Mouse (Mus musculus): ENCODE data around the gene Rab44. TPM values are rescaled to one million over a fixed set of nuclear protein-coding genes. Genes with fewer than 3 reads are reported as not detected.
A peak's percentile ranks its signal among the peaks of the same experiment; 100 is the strongest.

Rab44 gene
- polyA plus RNA-seq, 1 experiment from 2014 or later = 0.26 TPM

DNA sequence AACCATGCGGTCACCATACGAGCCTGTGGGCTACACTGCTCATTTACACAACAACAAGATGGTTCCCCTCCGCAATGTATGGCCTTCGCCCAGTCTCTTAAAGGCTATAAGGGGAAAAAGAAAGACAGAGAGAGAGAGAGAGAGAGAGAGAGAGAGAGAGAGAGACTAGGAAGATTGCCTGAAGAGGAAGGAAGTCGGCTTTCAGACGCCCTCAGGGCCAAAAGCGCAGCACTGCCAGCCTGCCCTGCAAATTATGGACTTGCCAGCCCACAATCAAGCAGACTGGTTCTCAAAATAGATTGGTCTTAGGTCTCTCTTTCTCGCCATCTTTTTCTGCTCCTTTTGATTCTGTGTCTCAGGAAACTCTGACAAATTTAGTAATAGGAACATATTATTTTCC is 37.7 kb upstream of the Rab44 start:
- WGBS = 87% methylated on average over 8 of the region's 8 CpGs
- Histone ChIP-seq H3K4me2 (replicated peaks; ENCODE audit: low read depth, low read length) (no peak overlapping the region), H3K36me3 (ENCODE audit: insufficient read depth, low read length) (no peaks in the 10 kb centered on the region)

DNA sequence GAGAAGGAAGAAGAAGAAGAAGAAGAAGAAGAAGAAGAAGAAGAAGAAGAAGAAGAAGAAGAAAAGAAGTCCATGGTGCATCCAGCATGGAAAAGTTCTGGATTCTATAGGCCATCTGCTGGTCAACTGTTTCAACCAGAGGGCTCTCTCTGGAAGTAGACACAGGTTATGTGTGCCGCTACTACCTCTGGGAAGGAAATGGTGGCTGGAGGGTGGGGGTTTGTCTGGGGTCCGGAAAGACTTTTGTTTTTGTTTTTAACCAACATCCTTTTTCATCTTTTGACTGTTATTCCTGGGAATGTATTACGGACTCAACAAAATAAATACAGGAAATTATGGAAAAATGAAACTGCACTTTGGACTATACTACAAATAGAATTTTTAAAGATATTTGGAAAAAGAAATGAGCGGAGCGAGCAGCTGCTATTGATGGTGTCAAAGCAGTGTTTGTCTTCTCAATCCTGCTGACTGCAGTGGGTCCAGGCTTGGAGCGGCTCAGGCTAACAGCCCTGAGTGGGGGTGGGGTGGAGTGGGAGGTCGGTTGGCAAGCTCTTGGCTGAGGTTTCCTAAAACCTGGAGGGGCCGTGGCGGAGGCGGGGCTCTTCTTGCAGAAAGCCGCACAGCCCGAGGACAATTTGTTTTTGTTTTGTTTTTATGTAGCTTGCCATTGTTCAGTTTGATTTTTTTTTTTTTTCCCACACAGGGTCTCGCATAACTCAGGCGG is 36.0 kb upstream of the Rab44 start:
- no peak for ATAC-seq (ENCODE audit: low FRiP score, low TSS enrichment)
- WGBS = 18% methylated on average over 14 of the region's 14 CpGs
- no peaks in the 10 kb centered on the region for H3K27me3 ChIP-seq (ENCODE audit: insufficient read depth, low read length)
- peak overlapping the region; percentile 55 for H3K4me2 ChIP-seq (replicated peaks; ENCODE audit: low read depth, low read length)
- H3K4me1 ChIP-seq (ENCODE audit: insufficient read depth, low read length) = peaks cover 38% of the 10 kb centered on the region
- H3K9ac ChIP-seq (replicated peaks; ENCODE audit: low read length) = peak overlapping the region; percentile 37; the same call in 1 of the 2 replicates
- no peaks in the 10 kb centered on the region for H3K36me3 ChIP-seq (ENCODE audit: insufficient read depth, low read length)
- peak overlapping the region; percentile 34 for H3K4me3 ChIP-seq (ENCODE audit: low read length)
- no peak overlapping the region for H3K27ac ChIP-seq (ENCODE audit: low read length)
- no peaks in the 10 kb centered on the region for H3K9me3 ChIP-seq (ENCODE audit: low read length)

More for the DNA sequence above, 37.7 kb upstream of the Rab44 start:
- Histone ChIP-seq H3K27ac (ENCODE audit: low read length) (no peak overlapping the region), H3K4me3 (ENCODE audit: low read length) (no peak overlapping the region), H3K9ac (replicated peaks; ENCODE audit: low read length) (no peak overlapping the region), H3K27me3 (ENCODE audit: insufficient read depth, low read length) (no peaks in the 10 kb centered on the region), H3K9me3 (ENCODE audit: low read length) (no peaks in the 10 kb centered on the region), H3K4me1 (ENCODE audit: insufficient read depth, low read length) (peaks cover 45% of the 10 kb centered on the region)
- no peak for ATAC-seq (ENCODE audit: low FRiP score, low TSS enrichment)

DNA sequence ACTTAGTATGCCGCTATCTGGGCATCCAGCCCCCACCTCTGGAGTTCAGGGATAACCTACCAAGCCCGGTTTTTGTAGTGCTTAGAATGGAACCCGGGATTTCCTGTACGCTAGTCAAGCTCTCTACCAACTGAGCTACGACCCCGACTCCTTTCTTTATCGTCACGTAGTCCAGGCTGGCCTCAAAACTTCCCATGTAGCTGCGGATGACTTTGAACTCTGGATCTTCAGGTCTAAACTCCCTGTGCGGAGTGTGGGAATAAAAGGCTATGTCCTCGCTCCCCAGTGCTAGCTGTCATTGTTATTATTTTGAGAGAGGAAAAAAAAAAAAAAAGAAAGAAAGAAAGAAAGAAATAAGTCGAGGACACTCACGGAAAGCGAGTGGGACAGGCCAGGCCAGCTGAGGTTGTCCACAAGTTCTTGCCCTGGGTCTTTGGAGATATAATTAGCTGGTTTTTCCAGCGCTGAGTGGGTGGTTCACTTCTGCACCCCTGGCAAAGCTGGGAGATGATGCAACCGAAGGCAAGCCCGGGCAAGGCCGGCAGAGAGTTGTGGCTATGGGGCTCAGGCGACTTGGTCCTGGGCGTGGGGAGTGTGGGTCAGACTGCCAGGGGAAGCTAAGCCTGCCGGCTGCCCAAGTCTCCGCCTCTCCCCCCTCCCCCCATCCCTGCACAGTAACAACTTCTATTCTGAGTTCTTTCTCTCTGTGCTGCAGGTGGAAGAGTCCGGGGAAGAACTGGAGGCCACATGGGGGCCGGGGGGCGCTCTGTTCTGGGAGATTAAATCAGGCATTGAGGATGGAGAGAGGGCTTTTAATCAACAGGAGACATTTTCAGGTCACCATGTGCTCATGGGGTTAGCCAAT is 35.2 kb upstream of the Rab44 start:
- 12% methylated on average over 24 of the region's 25 CpGs for WGBS
- Histone ChIP-seq H3K27me3 (ENCODE audit: insufficient read depth, low read length) (no peaks in the 10 kb centered on the region), H3K4me3 (ENCODE audit: low read length) (peak overlapping the region; percentile 34), H3K4me1 (ENCODE audit: insufficient read depth, low read length) (peaks cover 31% of the 10 kb centered on the region), H3K36me3 (ENCODE audit: insufficient read depth, low read length) (no peaks in the 10 kb centered on the region), H3K9me3 (ENCODE audit: low read length) (no peaks in the 10 kb centered on the region), H3K27ac (ENCODE audit: low read length) (no peak overlapping the region), H3K4me2 (replicated peaks; ENCODE audit: low read depth, low read length) (peak overlapping the region; percentile 55), H3K9ac (replicated peaks; ENCODE audit: low read length) (peak overlapping the region; percentile 37; the same call in 1 of the 2 replicates)
- ATAC-seq (ENCODE audit: low FRiP score, low TSS enrichment) = 0 out of 2 replicates have a peak, but pooled peaks have one; percentile 59

DNA sequence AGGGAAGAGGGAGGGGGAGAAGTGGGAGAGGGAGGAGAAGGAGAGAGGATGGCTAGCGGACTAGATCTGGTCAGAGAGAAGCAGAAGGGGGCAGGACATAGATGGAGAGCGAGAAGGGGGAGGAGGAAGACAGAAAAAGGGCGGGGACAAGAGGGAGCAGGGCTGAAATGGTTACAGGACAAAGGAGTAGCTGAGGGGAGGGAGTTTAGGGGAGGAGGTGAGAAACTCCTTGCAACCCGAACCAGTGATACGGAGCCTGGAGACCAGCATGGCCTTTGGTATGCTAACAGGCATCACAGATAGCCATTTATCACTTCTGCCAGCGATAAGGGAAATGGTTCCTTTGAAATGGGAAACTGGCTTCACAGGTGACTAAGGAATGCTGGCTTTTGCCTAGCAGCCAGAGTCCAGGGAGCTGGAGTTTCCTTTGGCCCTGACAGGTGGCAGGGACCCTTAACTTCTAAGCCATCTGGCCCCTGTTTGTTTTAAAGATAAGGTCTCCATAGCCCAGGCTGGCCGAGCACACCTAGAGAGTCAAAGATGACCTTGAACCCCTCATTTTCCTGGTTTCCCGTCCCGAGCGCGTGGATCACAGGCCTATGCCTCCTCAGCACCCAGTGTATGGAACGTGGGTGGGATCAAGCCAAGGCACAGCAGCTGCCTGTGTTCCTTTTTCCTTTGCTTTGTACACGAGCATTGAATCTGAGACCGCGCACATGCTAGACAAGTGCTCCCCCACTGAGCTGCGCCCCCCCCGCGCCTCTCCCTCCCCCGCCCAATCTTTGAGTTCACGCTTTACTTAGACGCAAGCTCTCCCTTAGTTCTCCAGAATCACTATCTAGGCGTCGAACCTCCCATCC is 33.0 kb upstream of the Rab44 start:
- Histone ChIP-seq H3K4me3 (ENCODE audit: low read length) (no peak overlapping the region), H3K4me1 (ENCODE audit: insufficient read depth, low read length) (peaks cover 31% of the 10 kb centered on the region), H3K27me3 (ENCODE audit: insufficient read depth, low read length) (no peaks in the 10 kb centered on the region), H3K27ac (ENCODE audit: low read length) (no peak overlapping the region), H3K36me3 (ENCODE audit: insufficient read depth, low read length) (no peaks in the 10 kb centered on the region), H3K4me2 (replicated peaks; ENCODE audit: low read depth, low read length) (peak overlapping the region; percentile 15; the same call in 1 of the 2 replicates), H3K9me3 (ENCODE audit: low read length) (no peaks in the 10 kb centered on the region), H3K9ac (replicated peaks; ENCODE audit: low read length) (peak overlapping the region; percentile 13; the same call in 1 of the 2 replicates)
- ATAC-seq (ENCODE audit: low FRiP score, low TSS enrichment) = peak; percentile 57
- 5% methylated on average over 23 of the region's 23 CpGs for WGBS

DNA sequence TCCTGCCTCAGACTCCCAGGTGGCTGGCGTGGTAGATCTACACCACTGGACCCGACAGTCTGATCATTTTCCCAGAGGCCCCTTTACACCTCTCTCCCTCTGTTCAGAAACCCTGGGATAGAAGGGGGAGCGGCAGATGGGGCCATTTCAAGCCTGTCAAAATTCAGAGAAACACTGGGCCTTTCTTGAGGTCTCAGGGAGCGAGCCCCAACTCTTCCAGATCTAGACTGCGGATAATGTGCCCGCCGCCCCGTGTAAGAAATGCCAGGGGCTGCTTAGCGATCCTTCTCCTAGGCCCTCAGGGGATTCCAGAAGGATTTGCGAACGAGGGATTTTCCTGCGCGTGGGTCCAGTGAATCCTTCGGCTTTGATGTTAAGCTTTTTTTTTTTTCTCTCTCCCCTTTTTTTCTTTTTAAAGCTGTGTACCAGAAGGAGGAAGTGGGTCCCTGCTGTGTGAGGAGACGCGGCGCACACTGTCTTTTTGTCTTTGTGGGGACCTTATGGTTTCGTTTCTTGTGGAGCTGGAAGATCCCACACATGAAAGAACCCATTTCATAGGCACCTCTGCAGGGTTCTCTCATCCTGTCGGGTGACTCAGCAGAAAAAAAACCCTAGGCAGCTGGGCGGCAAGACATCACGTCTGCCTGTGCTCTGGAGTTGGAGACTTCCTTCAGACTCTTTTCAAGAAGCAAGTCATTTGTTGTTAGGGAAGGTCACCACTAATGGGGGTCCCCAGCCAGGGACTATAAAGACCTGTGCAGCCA is 32.1 kb upstream of the Rab44 start:
- Histone ChIP-seq H3K4me2 (replicated peaks; ENCODE audit: low read depth, low read length) (peak overlapping the region; percentile 15), H3K9me3 (ENCODE audit: low read length) (no peaks in the 10 kb centered on the region), H3K4me1 (ENCODE audit: insufficient read depth, low read length) (peaks cover 31% of the 10 kb centered on the region), H3K4me3 (ENCODE audit: low read length) (no peak overlapping the region; the same call in 1 of the 2 replicates), H3K27me3 (ENCODE audit: insufficient read depth, low read length) (no peaks in the 10 kb centered on the region), H3K36me3 (ENCODE audit: insufficient read depth, low read length) (no peaks in the 10 kb centered on the region), H3K27ac (ENCODE audit: low read length) (no peak overlapping the region), H3K9ac (replicated peaks; ENCODE audit: low read length) (peak overlapping the region; percentile 13; the same call in 1 of the 2 replicates)
- 15% methylated on average over 21 of the region's 21 CpGs for WGBS
- no peak for ATAC-seq (ENCODE audit: low FRiP score, low TSS enrichment)

DNA sequence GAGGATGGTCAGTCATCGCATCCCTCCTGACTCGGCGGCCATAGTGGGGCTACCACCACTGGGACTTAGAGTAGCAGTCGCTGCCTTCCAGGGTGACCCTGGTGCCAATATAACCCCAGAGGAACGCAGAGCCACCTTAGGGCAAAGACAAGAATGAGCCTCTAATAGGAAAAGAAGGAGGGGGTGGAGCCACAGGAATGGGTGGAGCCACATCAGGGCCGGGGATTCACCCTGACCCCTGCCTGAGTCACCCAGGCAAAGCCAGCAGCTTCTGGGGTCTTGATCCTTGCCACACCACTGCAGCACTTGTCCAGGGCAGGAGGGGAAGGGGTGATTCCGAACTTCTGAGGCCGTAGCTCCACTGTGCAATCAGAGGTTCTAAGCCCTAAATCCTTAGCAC is 30.4 kb upstream of the Rab44 start:
- Histone ChIP-seq H3K4me1 (ENCODE audit: insufficient read depth, low read length) (peaks cover 24% of the 10 kb centered on the region), H3K36me3 (ENCODE audit: insufficient read depth, low read length) (no peaks in the 10 kb centered on the region), H3K9me3 (ENCODE audit: low read length) (no peaks in the 10 kb centered on the region), H3K27ac (ENCODE audit: low read length) (no peak overlapping the region), H3K27me3 (ENCODE audit: insufficient read depth, low read length) (no peaks in the 10 kb centered on the region), H3K4me2 (replicated peaks; ENCODE audit: low read depth, low read length) (no peak overlapping the region), H3K9ac (replicated peaks; ENCODE audit: low read length) (no peak overlapping the region), H3K4me3 (ENCODE audit: low read length) (no peak overlapping the region)
- 90% methylated on average over 8 of the region's 8 CpGs for WGBS
- no peak for ATAC-seq (ENCODE audit: low FRiP score, low TSS enrichment)

DNA sequence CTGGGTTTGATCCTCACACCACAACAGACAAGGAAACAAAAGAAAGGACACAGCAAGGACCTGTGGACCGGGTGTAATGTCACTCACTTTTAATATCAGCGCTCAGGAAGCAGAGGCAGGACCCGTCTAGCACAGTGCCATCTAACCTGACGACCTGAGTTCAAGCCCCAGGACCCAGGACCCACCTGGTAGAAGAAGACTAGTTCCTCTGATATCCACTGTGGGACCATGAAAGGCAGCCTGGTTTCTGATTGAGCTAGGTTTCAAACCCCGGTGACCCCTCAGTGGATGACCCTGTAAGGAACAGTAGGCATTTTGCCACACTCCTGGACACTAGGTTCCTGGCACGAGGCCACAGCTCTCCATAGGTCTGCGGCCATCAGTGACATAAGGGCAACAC is 29.3 kb upstream of the Rab44 start:
- no peak for ATAC-seq (ENCODE audit: low FRiP score, low TSS enrichment)
- Histone ChIP-seq H3K36me3 (ENCODE audit: insufficient read depth, low read length) (no peaks in the 10 kb centered on the region), H3K4me1 (ENCODE audit: insufficient read depth, low read length) (peaks cover 18% of the 10 kb centered on the region), H3K4me3 (ENCODE audit: low read length) (no peak overlapping the region), H3K4me2 (replicated peaks; ENCODE audit: low read depth, low read length) (no peak overlapping the region), H3K9ac (replicated peaks; ENCODE audit: low read length) (no peak overlapping the region), H3K9me3 (ENCODE audit: low read length) (no peaks in the 10 kb centered on the region), H3K27ac (ENCODE audit: low read length) (no peak overlapping the region), H3K27me3 (ENCODE audit: insufficient read depth, low read length) (no peaks in the 10 kb centered on the region)
- WGBS = 77% methylated on average over 7 of the region's 7 CpGs

DNA sequence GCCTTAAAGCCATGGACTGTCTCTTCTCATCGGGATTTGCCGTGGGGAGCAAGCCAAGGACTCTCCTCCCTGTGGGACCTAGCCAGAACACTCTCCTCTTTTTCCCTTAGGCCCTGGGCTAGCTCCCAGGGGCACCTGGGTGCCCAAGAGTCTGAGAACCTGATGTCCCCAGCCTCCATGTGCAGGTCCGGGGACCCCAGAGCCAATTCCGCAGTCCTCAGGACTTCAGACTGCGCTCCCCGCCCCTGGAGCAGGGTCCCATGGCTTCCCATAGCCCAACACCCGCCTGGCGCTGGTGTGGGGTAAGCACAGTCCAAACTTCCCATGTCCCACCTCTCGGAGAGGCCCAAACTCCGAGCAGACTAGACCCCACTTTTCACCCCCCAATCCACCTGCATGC is 28.7 kb upstream of the Rab44 start:
- no peak overlapping the region for H3K4me2 ChIP-seq (replicated peaks; ENCODE audit: low read depth, low read length)
- no peaks in the 10 kb centered on the region for H3K27me3 ChIP-seq (ENCODE audit: insufficient read depth, low read length)
- WGBS = 76% methylated on average over 10 of the region's 10 CpGs
- H3K4me3 ChIP-seq (ENCODE audit: low read length) = no peak overlapping the region
- no peaks in the 10 kb centered on the region for H3K9me3 ChIP-seq (ENCODE audit: low read length)
- no peak for ATAC-seq (ENCODE audit: low FRiP score, low TSS enrichment)
- no peak overlapping the region for H3K9ac ChIP-seq (replicated peaks; ENCODE audit: low read length)
- H3K27ac ChIP-seq (ENCODE audit: low read length) = no peak overlapping the region
- peaks cover 18% of the 10 kb centered on the region for H3K4me1 ChIP-seq (ENCODE audit: insufficient read depth, low read length)
- H3K36me3 ChIP-seq (ENCODE audit: insufficient read depth, low read length) = no peaks in the 10 kb centered on the region

DNA sequence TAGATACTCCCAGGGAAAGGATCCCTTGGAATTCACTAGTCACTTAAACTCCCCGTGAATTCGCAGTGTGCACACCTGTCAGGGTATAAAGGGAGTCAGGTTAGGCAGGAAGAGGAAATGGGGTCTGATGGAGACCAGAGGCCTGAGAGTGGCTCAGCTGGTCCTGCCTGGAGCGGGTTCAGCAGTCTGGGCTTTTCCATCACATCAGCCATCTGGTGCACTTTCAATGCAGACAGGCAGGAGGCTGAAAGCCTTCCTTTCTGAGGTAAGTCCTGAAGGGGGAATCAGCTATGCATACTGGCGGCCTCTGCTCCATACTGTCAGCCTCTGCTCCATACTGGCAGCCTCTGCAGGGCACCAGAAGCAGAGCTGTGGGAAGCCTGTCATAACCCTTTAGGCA is 27.0 kb upstream of the Rab44 start:
- Histone ChIP-seq H3K9ac (replicated peaks; ENCODE audit: low read length) (no peak overlapping the region), H3K27ac (ENCODE audit: low read length) (no peak overlapping the region), H3K4me3 (ENCODE audit: low read length) (no peak overlapping the region), H3K27me3 (ENCODE audit: insufficient read depth, low read length) (no peaks in the 10 kb centered on the region), H3K36me3 (ENCODE audit: insufficient read depth, low read length) (no peaks in the 10 kb centered on the region), H3K9me3 (ENCODE audit: low read length) (no peaks in the 10 kb centered on the region), H3K4me1 (ENCODE audit: insufficient read depth, low read length) (peaks cover 1% of the 10 kb centered on the region; the same call in 1 of the 2 replicates), H3K4me2 (replicated peaks; ENCODE audit: low read depth, low read length) (no peak overlapping the region)
- no peak for ATAC-seq (ENCODE audit: low FRiP score, low TSS enrichment)
- WGBS = 83% methylated on average over 4 of the region's 4 CpGs
